Mouse (Mus musculus) CH12.LX (cell line): ENCODE results near the gene Cryaa. TPM values are rescaled to one million over a fixed set of nuclear protein-coding genes. Genes with fewer than 3 reads are reported as not detected.

ENCODE experiments used
- DNase-seq: peaks from one replicate; pipeline ENCODE4 v3.0.0-alpha.2; 2013; ENCODE audit errors: extremely low read depth
- H3K27ac ChIP-seq: 2 replicates; pipeline ENCODE4 v1.5.1; 2012; ENCODE audit warnings: low read depth, mild to moderate bottlenecking, control low read depth, moderate library complexity; ENCODE audit not compliant: insufficient read depth
- H3K27me3 ChIP-seq: replicated peaks from 2 replicates; pipeline ENCODE3; 2012; ENCODE audit warnings: inconsistent platforms
- H3K36me3 ChIP-seq, 2 experiments: replicated peaks in 1 of 2; 2 replicates each; pipeline versions ENCODE3 to v1.6.1; 2012; ENCODE audit warnings: inconsistent platforms in 1 of 2, low read length in 1 of 2, mild to moderate bottlenecking in 1 of 2, mixed read lengths in 1 of 2, moderate library complexity in 1 of 2; ENCODE audit not compliant: control insufficient read depth in 1 of 2, insufficient read depth in 1 of 2
- H3K4me1 ChIP-seq, 2 experiments: 2 replicates each; pipeline ENCODE4 v1.6.1; 2012; ENCODE audit warnings: inconsistent platforms in 1 of 2, moderate library complexity in 1 of 2; ENCODE audit not compliant: insufficient read depth in 2 of 2, control insufficient read depth in 1 of 2
- H3K4me2 ChIP-seq: 2 replicates; pipeline ENCODE4 v1.6.1; 2012; ENCODE audit warnings: low read depth, mild to moderate bottlenecking, control low read depth; ENCODE audit not compliant: poor library complexity, insufficient read depth, severe bottlenecking
- H3K4me3 ChIP-seq, 3 experiments: fragments of 150-350 bp in 1 of 3; sonication (generic) in 1 of 3; replicated peaks in 1 of 3; 2 replicates each; pipeline versions ENCODE3 to v1.5.1; 2011 to 2012; ENCODE audit warnings: low read depth in 2 of 3, low read length in 2 of 3, mild to moderate bottlenecking in 2 of 3, moderate library complexity in 2 of 3, control low read depth in 1 of 3, improper control_type of control experiment in 1 of 3, inconsistent platforms in 1 of 3, mixed read lengths in 1 of 3; ENCODE audit not compliant: poor library complexity in 1 of 3
- H3K79me2 ChIP-seq: replicated peaks from 2 replicates; pipeline ENCODE4 v1.6.1; 2012; ENCODE audit warnings: mild to moderate bottlenecking, moderate library complexity; ENCODE audit not compliant: control insufficient read depth, poor library complexity, insufficient read depth, severe bottlenecking; ENCODE audit errors: extremely low read depth
- H3K9ac ChIP-seq: 2 replicates; pipeline ENCODE4 v1.6.1; 2012; ENCODE audit warnings: low read depth, mild to moderate bottlenecking, control low read depth, moderate library complexity; ENCODE audit not compliant: insufficient read depth
- H3K9me3 ChIP-seq: replicated peaks from 2 replicates; pipeline ENCODE3; 2012; ENCODE audit warnings: low read length, inconsistent platforms, mixed read lengths
- BHLHE40 ChIP-seq: IDR thresholded peaks from 2 replicates; pipeline ENCODE4 v1.6.1; 2011; ENCODE audit warnings: mild to moderate bottlenecking, low read depth, low read length, improper control_type of control experiment
- CHD1 ChIP-seq: IDR thresholded peaks from 2 replicates; pipeline ENCODE4 v1.6.1; 2012; ENCODE audit warnings: low read depth, low read length, improper control_type of control experiment, inconsistent platforms
- CHD2 ChIP-seq: IDR thresholded peaks from 2 replicates; pipeline ENCODE4 v1.6.1; 2011; ENCODE audit warnings: low read length, improper control_type of control experiment
- CTCF ChIP-seq, 2 experiments: IDR thresholded peaks in 1 of 2; conservative IDR thresholded peaks in 1 of 2; 2 replicates each; pipeline ENCODE4 v1.5.1; 2011 to 2012; ENCODE audit warnings: low read depth in 2 of 2, low read length in 2 of 2, improper control_type of control experiment in 1 of 2, inconsistent platforms in 1 of 2, mild to moderate bottlenecking in 1 of 2, moderate library complexity in 1 of 2
- E2F4 ChIP-seq: IDR thresholded peaks from 2 replicates; pipeline ENCODE4 v1.6.1; 2011; ENCODE audit warnings: low read depth, low read length, improper control_type of control experiment; ENCODE audit not compliant: insufficient replicate concordance
- ETS1 ChIP-seq: conservative IDR thresholded peaks from 2 replicates; pipeline ENCODE4 v1.6.1; 2012; ENCODE audit warnings: low read depth, mild to moderate bottlenecking, inconsistent platforms, low read length, improper control_type of control experiment, moderate library complexity
- GABPA ChIP-seq: IDR thresholded peaks from 2 replicates; pipeline ENCODE4 v1.6.1; 2012; ENCODE audit warnings: low read depth, low read length, improper control_type of control experiment, inconsistent platforms; ENCODE audit not compliant: insufficient replicate concordance
- HCFC1 ChIP-seq: IDR thresholded peaks from 2 replicates; pipeline ENCODE4 v1.6.1; 2012; ENCODE audit warnings: low read depth, mild to moderate bottlenecking, inconsistent platforms, low read length, improper control_type of control experiment
- IRF4 ChIP-seq: IDR thresholded peaks from 2 replicates; pipeline ENCODE4 v1.6.1; 2014; ENCODE audit warnings: low read depth, mild to moderate bottlenecking, inconsistent platforms, low read length, improper control_type of control experiment
- JUND ChIP-seq: conservative IDR thresholded peaks from 2 replicates; pipeline ENCODE4 v1.6.1; 2011; ENCODE audit warnings: low read depth, low read length, improper control_type of control experiment
- KAT2A ChIP-seq: IDR thresholded peaks from 2 replicates; pipeline ENCODE4 v1.6.1; 2012; ENCODE audit warnings: low read length, improper control_type of control experiment, inconsistent platforms; ENCODE audit not compliant: insufficient replicate concordance
- MAX ChIP-seq: IDR thresholded peaks from 2 replicates; pipeline ENCODE4 v1.6.1; 2011; ENCODE audit warnings: low read length, improper control_type of control experiment
- MAZ ChIP-seq: IDR thresholded peaks from 2 replicates; pipeline ENCODE4 v1.6.1; 2012; ENCODE audit warnings: low read depth, mild to moderate bottlenecking, inconsistent platforms, low read length, improper control_type of control experiment, moderate library complexity
- MXI1 ChIP-seq: IDR thresholded peaks from 2 replicates; pipeline ENCODE4 v1.6.1; 2011; ENCODE audit warnings: mild to moderate bottlenecking, low read depth, low read length, improper control_type of control experiment
- NELFE ChIP-seq: IDR thresholded peaks from 2 replicates; pipeline ENCODE4 v1.6.1; 2011; ENCODE audit warnings: low read depth, low read length, improper control_type of control experiment
- POLR2AphosphoS2 ChIP-seq: IDR thresholded peaks from 2 replicates; pipeline ENCODE4 v1.6.1; 2011; ENCODE audit warnings: low read depth, low read length, improper control_type of control experiment
- RAD21 ChIP-seq: IDR thresholded peaks from 2 replicates; pipeline ENCODE4 v1.6.1; 2011; ENCODE audit warnings: low read depth, mild to moderate bottlenecking, low read length, improper control_type of control experiment, moderate library complexity
- RCOR1 ChIP-seq: conservative IDR thresholded peaks from 2 replicates; pipeline ENCODE4 v1.6.1; 2012; ENCODE audit warnings: low read depth, mild to moderate bottlenecking, inconsistent platforms, low read length, improper control_type of control experiment
- SIN3A ChIP-seq: IDR thresholded peaks from 2 replicates; pipeline ENCODE4 v1.6.1; 2012; ENCODE audit warnings: low read length, improper control_type of control experiment, inconsistent platforms
- SMC3 ChIP-seq: IDR thresholded peaks from 2 replicates; pipeline ENCODE4 v1.6.1; 2011; ENCODE audit warnings: low read depth, low read length, improper control_type of control experiment
- TCF12 ChIP-seq: IDR thresholded peaks from 2 replicates; pipeline ENCODE4 v1.6.1; 2014; ENCODE audit warnings: low read depth, mild to moderate bottlenecking, inconsistent platforms, low read length, improper control_type of control experiment
- UBTF ChIP-seq: IDR thresholded peaks from 2 replicates; pipeline ENCODE4 v1.6.1; 2012; ENCODE audit warnings: low read depth, mild to moderate bottlenecking, inconsistent platforms, low read length, improper control_type of control experiment, moderate library complexity
- USF2 ChIP-seq: conservative IDR thresholded peaks from 2 replicates; pipeline ENCODE4 v1.6.1; 2011; ENCODE audit warnings: low read depth, low read length, improper control_type of control experiment
- ZMIZ1 ChIP-seq: IDR thresholded peaks from 2 replicates; pipeline ENCODE4 v1.6.1; 2012; ENCODE audit warnings: low read depth, mild to moderate bottlenecking, inconsistent platforms, low read length, improper control_type of control experiment
- ZNF384 ChIP-seq: IDR thresholded peaks from 2 replicates; pipeline ENCODE4 v1.6.1; 2012; ENCODE audit warnings: low read depth, low read length, improper control_type of control experiment, inconsistent platforms
- dilution Hi-C: fragments of 300-500 bp; cut with MboI; formaldehyde crosslinking; loops from 2 replicates; pipeline ENCODE4 v1.14.3; 2020; ENCODE audit warnings: low sequenced_read_pairs; ENCODE audit not compliant: extremely low pct_unique_long_range_greater_than_20kb, extremely low pct_ligation_motif_present
- in situ Hi-C: fragments of 300-500 bp; cut with MboI; formaldehyde crosslinking; loops from 3 replicates; pipeline ENCODE4 v1.14.3; 2019; ENCODE audit warnings: low sequenced_read_pairs, low pct_ligation_motif_present, low pct_unique_long_range_greater_than_20kb, mixed read lengths
- polyA plus RNA-seq: library from polyadenylated mRNA; unstranded; fragments of >175 nt; gene quantifications from 2 replicates; pipeline ENCODE4 v1.2.1, GENCODE M21; 2012; ENCODE audit warnings: low read depth; ENCODE audit not compliant: insufficient read length
- total RNA-seq, 2 experiments: library from RNA; depleted of rRNA; stranded (reverse); fragments of 300-350 nt in 1 of 2; fragments of >200 nt in 1 of 2; gene quantifications; 2 replicates each; pipeline ENCODE4 v1.2.3; 2012 to 2014

Cryaa gene
- total and polyA plus RNA-seq, 3 experiments: 0.51 TPM; not detected in 2

DNA sequence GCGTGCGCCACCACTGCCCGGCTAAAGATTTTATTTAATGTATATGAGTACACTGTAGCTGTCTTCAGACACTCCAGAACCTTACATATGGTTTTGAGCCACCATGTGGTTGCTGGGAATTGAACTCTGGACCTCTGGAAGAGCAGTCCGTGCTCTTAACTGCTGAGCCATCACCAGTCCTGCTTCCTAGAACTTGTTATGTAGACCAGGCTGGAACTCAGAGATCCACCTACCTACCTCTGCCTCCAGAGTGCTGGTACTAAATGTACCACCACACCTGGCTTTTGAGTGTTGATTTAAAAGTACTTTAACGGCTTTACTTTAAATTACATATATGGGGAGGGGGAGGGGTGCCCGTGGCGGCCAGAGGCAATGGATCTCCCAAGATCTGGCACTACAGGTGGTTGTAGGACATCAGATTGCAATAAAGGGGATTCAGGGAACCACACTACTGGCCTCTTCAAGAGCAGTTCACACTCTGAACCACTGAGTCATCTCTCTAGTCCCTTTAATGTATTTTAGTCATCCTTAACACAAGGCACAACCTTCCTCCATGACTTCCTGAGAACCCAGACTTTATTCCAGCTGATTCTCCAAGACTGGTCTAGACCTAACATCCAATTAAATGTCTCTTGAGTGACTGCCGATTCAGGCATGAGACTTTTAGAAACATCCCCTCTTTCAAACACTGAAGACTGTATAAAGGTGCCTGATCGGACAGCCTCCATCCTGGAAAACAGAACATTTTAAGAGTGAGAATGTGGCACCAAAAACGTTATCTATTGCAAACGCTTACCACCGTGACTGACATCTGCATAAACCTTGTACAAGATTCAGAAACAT is 20.2 kb upstream of the Cryaa start:
- no peak for DNase-seq
- Histone ChIP-seq H3K4me2 (peak overlapping the region; percentile 93), H3K27me3 (no peaks in the 10 kb centered on the region), H3K79me2 (peaks cover 50% of the 10 kb centered on the region), H3K4me3 (peak overlapping the region; percentile 85 to 99 (median 96)), H3K4me1 (peaks cover 2 to 30% of the 10 kb centered on the region in 2 experiments; a peak in 2 of 4 replicates), H3K27ac (no peak overlapping the region), H3K9me3 (no peaks in the 10 kb centered on the region), H3K9ac (peak overlapping the region; percentile 89), H3K36me3 (peaks cover 31 to 40% of the 10 kb centered on the region in 2 experiments)
- dilution Hi-C loops (no loop called here), in situ Hi-C loops (no loop called here)
- TF ChIP-seq CHD1 (0 out of 2 replicates have a peak, but pooled peaks have one; percentile 64), CHD2 (peak; percentile 51; the same call in 1 of the 2 replicates), MXI1 (0 out of 2 replicates have a peak, but pooled peaks have one; percentile 23), POLR2AphosphoS2 (no peak), MAX (0 out of 2 replicates have a peak, but pooled peaks have one; percentile 45), ZNF384 (0 out of 2 replicates have a peak, but pooled peaks have one; percentile 10), USF2 (no peak), SIN3A (peak; percentile 57; the same call in 1 of the 2 replicates), UBTF (no peak), JUND (no peak), KAT2A (0 out of 2 replicates have a peak, but pooled peaks have one; percentile 22), RAD21 (no peak)

DNA sequence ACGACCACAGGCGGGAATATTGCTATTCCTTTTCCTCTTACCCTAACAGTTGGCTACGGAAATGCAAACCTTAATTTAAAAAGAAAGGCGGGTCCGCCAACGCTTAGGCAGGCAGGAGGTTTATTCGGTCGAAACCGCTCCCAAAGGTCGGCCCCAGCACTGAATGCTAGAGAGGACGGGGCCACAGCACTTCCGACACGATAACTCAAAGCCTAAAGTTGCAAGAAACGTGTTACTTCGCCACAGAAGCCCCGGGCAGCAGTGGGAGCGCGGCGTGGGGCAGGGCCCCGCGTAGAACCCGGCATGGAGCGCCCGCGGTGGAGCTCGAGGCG is 19.5 kb upstream of the Cryaa start:
- peaks cover 2 to 30% of the 10 kb centered on the region in 2 experiments; a peak in 2 of 4 replicates for H3K4me1 ChIP-seq
- dilution Hi-C loops: no loop called here

More for the DNA sequence above, 19.5 kb upstream of the Cryaa start:
- H3K9me3 ChIP-seq: peaks cover 2% of the 10 kb centered on the region
- peaks cover 50% of the 10 kb centered on the region for H3K79me2 ChIP-seq
- no peak overlapping the region; the same call in 1 of the 2 replicates for H3K27ac ChIP-seq
- H3K9ac ChIP-seq: peak overlapping the region; percentile 89
- in situ Hi-C loops: no loop called here
- H3K27me3 ChIP-seq: no peaks in the 10 kb centered on the region
- peak overlapping the region; percentile 93; the same call in 1 of the 2 replicates for H3K4me2 ChIP-seq
- DNase-seq: no peak
- no peak for TF ChIP-seq GABPA
- TF ChIP-seq KAT2A: no peak
- TF ChIP-seq RCOR1: no peak
- TF ChIP-seq SMC3: no peak
- TF ChIP-seq MAX: no peak
- TF ChIP-seq IRF4: no peak
- no peak for TF ChIP-seq CTCF (conservative IDR thresholded peaks at IDR 0.05 in 1 of 2, IDR thresholded peaks at IDR 0.05 in 1 of 2; ENCODE audit: low read depth in 2 of 2, low read length in 2 of 2)
- no peak for TF ChIP-seq USF2
- no peak for TF ChIP-seq HCFC1
- TF ChIP-seq BHLHE40: no peak
- no peak for TF ChIP-seq TCF12
- TF ChIP-seq ZNF384: no peak
- no peak for TF ChIP-seq NELFE
- no peak for TF ChIP-seq ETS1
- no peak for TF ChIP-seq POLR2AphosphoS2
- TF ChIP-seq E2F4: no peak
- TF ChIP-seq JUND: no peak
- no peak for TF ChIP-seq ZMIZ1
- no peak for TF ChIP-seq MAZ
- no peak for TF ChIP-seq CHD2
- TF ChIP-seq, all 38 proteins: peak for 0
- Histone ChIP-seq H3K4me3 (peak overlapping the region; percentile 85 to 99 (median 96)), H3K36me3 (peaks cover 25 to 32% of the 10 kb centered on the region in 2 experiments)
